Mouse (Mus musculus) kidney, embryonic 16.5 days (tissue): ENCODE measurements at regions not wholly inside any gene's neighbourhood (a gene's known extent, or its start where the extent isn't known, plus 50 kb on each side); places are given as distances from the start of the nearest gene placed in this dataset.
A peak's percentile ranks its signal among the peaks of the same experiment; 100 is the strongest.

Source experiments
- ATAC-seq: fragments of 200-750 bp; cut with Nextera tagmentation; 2 replicates; pipeline ENCODE4 v1.8.0; 2017; ENCODE audit warnings: moderate TSS enrichment; ENCODE audit not compliant: low FRiP score, low TSS enrichment
- H3K27ac ChIP-seq: fragments of 300-500 bp; sonication (generic); 2 replicates; pipeline ENCODE4 v1.5.1; 2014; ENCODE audit warnings: low read length
- H3K27me3 ChIP-seq: fragments of 300-500 bp; sonication (generic); 2 replicates; pipeline ENCODE4 v1.6.1; 2014; ENCODE audit warnings: low read length, control low read depth, mixed read lengths; ENCODE audit not compliant: insufficient read depth
- H3K36me3 ChIP-seq: fragments of 300-500 bp; sonication (generic); 2 replicates; pipeline ENCODE4 v1.6.1; 2014; ENCODE audit warnings: low read length, control low read depth, mixed read lengths; ENCODE audit not compliant: insufficient read depth
- H3K4me1 ChIP-seq: fragments of 300-500 bp; sonication (generic); 2 replicates; pipeline ENCODE4 v1.6.1; 2014; ENCODE audit warnings: low read length, control low read depth, mixed read lengths; ENCODE audit not compliant: insufficient read depth
- H3K4me2 ChIP-seq: fragments of 300-500 bp; sonication (generic); replicated peaks from 2 replicates; pipeline ENCODE4 v1.6.1; 2014; ENCODE audit warnings: low read depth, low read length
- H3K4me3 ChIP-seq: fragments of 300-500 bp; sonication (generic); 2 replicates; pipeline ENCODE4 v1.5.1; 2014; ENCODE audit warnings: mild to moderate bottlenecking, low read length
- H3K9ac ChIP-seq: fragments of 300-500 bp; sonication (generic); replicated peaks from 2 replicates; pipeline ENCODE4 v1.6.1; 2014; ENCODE audit warnings: low read length
- H3K9me3 ChIP-seq: fragments of 300-500 bp; sonication (generic); 2 replicates; pipeline ENCODE4 v1.6.1; 2016; ENCODE audit warnings: low read length, control low read depth
- WGBS: fragments of 180-500 bp; shearing (Covaris S2); extraction: QIAGEN DNeasy Blood & Tissue Kit; methylation state at CpG from one replicate; pipeline ENCODE4 v1.1.7; 2014; 5-methylcytosine and 5-hydroxymethylcytosine counted together

GRCm38 (mm10) chr15:31819219-31819618 lies 217.6 kb downstream of the Fam173b start:
- no peak overlapping the region for H3K4me2 ChIP-seq
- no peaks in the 10 kb centered on the region for H3K36me3 ChIP-seq
- no peaks in the 10 kb centered on the region for H3K9me3 ChIP-seq
- no peak for ATAC-seq
- H3K4me1 ChIP-seq, result no peaks in the 10 kb centered on the region
- H3K4me3 ChIP-seq, result no peak overlapping the region
- WGBS, result 74% methylated on average over 6 of the region's 6 CpGs
- no peaks in the 10 kb centered on the region for H3K27me3 ChIP-seq
- no peak overlapping the region for H3K27ac ChIP-seq
- H3K9ac ChIP-seq, result no peak overlapping the region

GRCm38 (mm10) chr15:31827219-31827618 lies 225.6 kb downstream of the Fam173b start:
- no peaks in the 10 kb centered on the region for H3K36me3 ChIP-seq
- no peak overlapping the region for H3K9ac ChIP-seq
- no peak overlapping the region for H3K4me3 ChIP-seq
- no peaks in the 10 kb centered on the region for H3K27me3 ChIP-seq
- ATAC-seq, result no peak
- WGBS, result 93% methylated on average over 6 of the region's 6 CpGs
- no peaks in the 10 kb centered on the region for H3K4me1 ChIP-seq
- no peak overlapping the region for H3K27ac ChIP-seq
- H3K4me2 ChIP-seq, result no peak overlapping the region
- no peaks in the 10 kb centered on the region for H3K9me3 ChIP-seq

GRCm38 (mm10) chr15:31841519-31841918 lies 239.9 kb downstream of the Fam173b start:
- Histone ChIP-seq H3K4me2 (no peak overlapping the region), H3K36me3 (no peaks in the 10 kb centered on the region), H3K27ac (no peak overlapping the region), H3K4me1 (no peaks in the 10 kb centered on the region), H3K4me3 (no peak overlapping the region), H3K9me3 (no peaks in the 10 kb centered on the region), H3K27me3 (no peaks in the 10 kb centered on the region), H3K9ac (no peak overlapping the region)
- 89% methylated on average over 1 of the region's 1 CpGs for WGBS
- ATAC-seq, result no peak

GRCm38 (mm10) chr15:31854764-31855163 lies 253.1 kb downstream of the Fam173b start:
- no peak overlapping the region for H3K4me3 ChIP-seq
- H3K9ac ChIP-seq, result no peak overlapping the region
- no peak overlapping the region for H3K27ac ChIP-seq
- ATAC-seq, result no peak
- 76% methylated on average over 5 of the region's 5 CpGs for WGBS
- H3K4me2 ChIP-seq, result no peak overlapping the region
- no peaks in the 10 kb centered on the region for H3K4me1 ChIP-seq
- no peaks in the 10 kb centered on the region for H3K9me3 ChIP-seq
- H3K36me3 ChIP-seq, result no peaks in the 10 kb centered on the region
- H3K27me3 ChIP-seq, result no peaks in the 10 kb centered on the region

DNA sequence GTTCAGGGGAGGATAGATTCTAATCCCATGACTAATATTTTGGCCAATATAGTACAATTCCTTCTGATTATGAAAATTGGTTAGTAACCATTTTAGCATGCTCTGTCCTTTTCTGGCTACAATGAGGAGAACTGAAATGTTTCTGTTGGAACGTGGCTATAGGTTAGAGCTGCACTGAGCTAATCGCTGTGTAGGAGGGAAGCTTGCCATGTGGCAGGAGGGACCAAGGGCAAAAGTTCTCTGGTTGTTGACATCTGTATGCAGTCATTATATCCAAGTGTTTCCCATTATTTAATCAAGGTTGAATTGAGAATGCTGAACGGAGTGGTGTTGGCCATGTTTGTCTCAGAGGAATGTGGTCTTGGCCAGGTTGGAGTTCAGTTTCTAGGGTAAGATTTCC lies 253.5 kb downstream of the Fam173b start:
- H3K36me3 ChIP-seq, result no peaks in the 10 kb centered on the region
- H3K4me2 ChIP-seq, result no peak overlapping the region

DNA sequence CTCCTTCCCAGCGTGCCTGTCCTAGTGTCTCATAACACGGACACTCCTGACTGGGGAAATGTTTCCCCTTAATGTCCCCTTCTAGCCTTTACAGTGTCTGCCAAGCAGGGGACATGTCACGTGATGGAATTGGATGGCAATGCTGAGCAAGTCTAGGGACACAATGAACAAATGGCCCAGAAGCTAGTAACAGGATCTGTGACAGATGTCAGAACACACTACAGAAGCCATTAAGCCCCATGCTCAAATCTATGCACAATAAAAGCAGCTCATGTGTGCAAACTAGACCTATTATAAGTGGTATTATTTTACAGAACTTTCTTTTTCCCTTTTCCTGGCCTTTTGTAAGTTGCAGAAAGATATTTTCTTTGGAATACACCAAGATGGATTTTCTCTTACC lies 267.4 kb downstream of the Fam173b start:
- Histone ChIP-seq H3K4me2 (no peak overlapping the region), H3K27ac (no peak overlapping the region), H3K4me3 (no peak overlapping the region), H3K9me3 (no peaks in the 10 kb centered on the region), H3K4me1 (peaks cover 11% of the 10 kb centered on the region), H3K36me3 (no peaks in the 10 kb centered on the region), H3K27me3 (peaks cover 2% of the 10 kb centered on the region; the same call in 1 of the 2 replicates), H3K9ac (no peak overlapping the region)
- 49% methylated on average over 3 of the region's 3 CpGs for WGBS
- peak; percentile 30; the same call in 1 of the 2 replicates for ATAC-seq

More for the DNA sequence above, 253.5 kb downstream of the Fam173b start:
- 69% methylated on average over 3 of the region's 3 CpGs for WGBS
- Histone ChIP-seq H3K27ac (no peak overlapping the region), H3K4me3 (no peak overlapping the region), H3K9ac (no peak overlapping the region), H3K9me3 (no peaks in the 10 kb centered on the region), H3K4me1 (no peaks in the 10 kb centered on the region), H3K27me3 (no peaks in the 10 kb centered on the region)
- ATAC-seq, result no peak

GRCm38 (mm10) chr15:31869673-31870417 lies 268.2 kb downstream of the Fam173b start:
- Histone ChIP-seq H3K27me3 (peaks cover 5% of the 10 kb centered on the region; the same call in 1 of the 2 replicates), H3K9ac (no peak overlapping the region), H3K4me3 (no peak overlapping the region), H3K4me1 (peaks cover 11% of the 10 kb centered on the region), H3K27ac (no peak overlapping the region; the same call in 1 of the 2 replicates), H3K36me3 (no peaks in the 10 kb centered on the region), H3K9me3 (no peaks in the 10 kb centered on the region), H3K4me2 (peak overlapping the region; percentile 38)
- peak; percentile 98 for ATAC-seq
- 17% methylated on average over 14 of the region's 14 CpGs for WGBS

- Histone ChIP-seq H3K4me2 (no peak overlapping the region), H3K9me3 (no peaks in the 10 kb centered on the region), H3K4me1 (peaks cover 5% of the 10 kb centered on the region), H3K36me3 (no peaks in the 10 kb centered on the region), H3K27me3 (peaks cover 3% of the 10 kb centered on the region; the same call in 1 of the 2 replicates), H3K27ac (no peak overlapping the region), H3K4me3 (no peak overlapping the region), H3K9ac (no peak overlapping the region)
- ATAC-seq, result no peak
- WGBS, result 83% methylated on average over 2 of the region's 2 CpGs
Observed at GRCm38 (mm10) chr15:31875436-31875835, 273.8 kb downstream of the Fam173b start.

- peak; percentile 67; the same call in 1 of the 2 replicates for ATAC-seq
- Histone ChIP-seq H3K9ac (no peak overlapping the region), H3K4me2 (no peak overlapping the region), H3K27ac (no peak overlapping the region), H3K27me3 (peaks cover 4% of the 10 kb centered on the region; the same call in 1 of the 2 replicates), H3K4me3 (no peak overlapping the region), H3K9me3 (no peaks in the 10 kb centered on the region), H3K4me1 (peaks cover 17% of the 10 kb centered on the region), H3K36me3 (no peaks in the 10 kb centered on the region)
- WGBS, result 19% methylated on average over 9 of the region's 9 CpGs
Observed at GRCm38 (mm10) chr15:31880479-31880878, 278.8 kb downstream of the Fam173b start.

- H3K27ac ChIP-seq, result no peak overlapping the region
- WGBS, result 30% methylated on average over 5 of the region's 5 CpGs
- H3K9ac ChIP-seq, result no peak overlapping the region
- no peak overlapping the region for H3K4me2 ChIP-seq
- no peak overlapping the region for H3K4me3 ChIP-seq
- H3K27me3 ChIP-seq, result peaks cover 4% of the 10 kb centered on the region; the same call in 1 of the 2 replicates
- H3K9me3 ChIP-seq, result no peaks in the 10 kb centered on the region
- no peaks in the 10 kb centered on the region for H3K36me3 ChIP-seq
- peak; percentile 80 for ATAC-seq
- peaks cover 17% of the 10 kb centered on the region for H3K4me1 ChIP-seq
Observed at GRCm38 (mm10) chr15:31882331-31882730, 280.7 kb downstream of the Fam173b start.
